Mouse (Mus musculus): Measurements from ENCODE around the gene Lin7a. TPM values are rescaled to one million over a fixed set of nuclear protein-coding genes. Genes with fewer than 3 reads are reported as not detected.
A peak's percentile ranks its signal among the peaks of the same experiment; 100 is the strongest.

The Lin7a gene
- polyA plus RNA-seq, 1 experiment from 2014 or later: 37.0 TPM

- no peak overlapping the region for H3K27ac ChIP-seq (replicated peaks; ENCODE audit: low read depth, low read length)
- H3K27me3 ChIP-seq (ENCODE audit: control insufficient read depth, insufficient read depth, low read length): no peaks in the 10 kb centered on the region
- no peaks in the 10 kb centered on the region for H3K9me3 ChIP-seq (ENCODE audit: control insufficient read depth, low read length)
- H3K4me1 ChIP-seq (ENCODE audit: control insufficient read depth, insufficient read depth, low read length): no peaks in the 10 kb centered on the region
- H3K4me3 ChIP-seq (replicated peaks; ENCODE audit: low read depth, low read length): no peak overlapping the region
- DNase-seq: no peak
- no peak overlapping the region for H3K9ac ChIP-seq (replicated peaks; ENCODE audit: low read length)
- ATAC-seq (ENCODE audit: low FRiP score, low TSS enrichment): no peak
- no peaks in the 10 kb centered on the region for H3K36me3 ChIP-seq (ENCODE audit: control insufficient read depth, insufficient read depth, low read length)
- 78% methylated on average over 2 of the region's 2 CpGs for WGBS
- no peak overlapping the region for H3K4me2 ChIP-seq (ENCODE audit: low read length)
Measured at GRCm38 (mm10) chr10:107316100-107316499, 44.6 kb downstream of the Lin7a start.

GRCm38 (mm10) chr10:107319648-107320047 lies 48.2 kb downstream of the Lin7a start:
- ATAC-seq (ENCODE audit: low FRiP score, low TSS enrichment) (no peak), DNase-seq (no peak)
- H3K4me3 ChIP-seq (replicated peaks; ENCODE audit: low read depth, low read length): no peak overlapping the region
- H3K4me2 ChIP-seq (ENCODE audit: low read length): no peak overlapping the region
- H3K27ac ChIP-seq (replicated peaks; ENCODE audit: low read depth, low read length): no peak overlapping the region
- no peaks in the 10 kb centered on the region for H3K27me3 ChIP-seq (ENCODE audit: control insufficient read depth, insufficient read depth, low read length)
- no peak overlapping the region for H3K9ac ChIP-seq (replicated peaks; ENCODE audit: low read length)
- 87% methylated on average over 2 of the region's 2 CpGs for WGBS
- no peaks in the 10 kb centered on the region for H3K36me3 ChIP-seq (ENCODE audit: control insufficient read depth, insufficient read depth, low read length)
- no peaks in the 10 kb centered on the region for H3K4me1 ChIP-seq (ENCODE audit: control insufficient read depth, insufficient read depth, low read length)
- H3K9me3 ChIP-seq (ENCODE audit: control insufficient read depth, low read length): no peaks in the 10 kb centered on the region

GRCm38 (mm10) chr10:107323865-107324264 lies 52.4 kb downstream of the Lin7a start:
- Histone ChIP-seq H3K4me1 (ENCODE audit: control insufficient read depth, insufficient read depth, low read length) (no peaks in the 10 kb centered on the region), H3K27ac (replicated peaks; ENCODE audit: low read depth, low read length) (no peak overlapping the region), H3K27me3 (ENCODE audit: control insufficient read depth, insufficient read depth, low read length) (no peaks in the 10 kb centered on the region), H3K9me3 (ENCODE audit: control insufficient read depth, low read length) (no peaks in the 10 kb centered on the region), H3K4me3 (replicated peaks; ENCODE audit: low read depth, low read length) (no peak overlapping the region), H3K4me2 (ENCODE audit: low read length) (no peak overlapping the region), H3K9ac (replicated peaks; ENCODE audit: low read length) (no peak overlapping the region), H3K36me3 (ENCODE audit: control insufficient read depth, insufficient read depth, low read length) (no peaks in the 10 kb centered on the region)
- DNase-seq: no peak
- WGBS: 97% methylated on average over 7 of the region's 7 CpGs
- ATAC-seq (ENCODE audit: low FRiP score, low TSS enrichment): no peak

- no peak overlapping the region for H3K4me2 ChIP-seq (ENCODE audit: low read length)
- 94% methylated on average over 5 of the region's 5 CpGs for WGBS
- no peaks in the 10 kb centered on the region for H3K4me1 ChIP-seq (ENCODE audit: control insufficient read depth, insufficient read depth, low read length)
- H3K27me3 ChIP-seq (ENCODE audit: control insufficient read depth, insufficient read depth, low read length): no peaks in the 10 kb centered on the region
- no peak overlapping the region for H3K4me3 ChIP-seq (replicated peaks; ENCODE audit: low read depth, low read length)
- no peak overlapping the region for H3K27ac ChIP-seq (replicated peaks; ENCODE audit: low read depth, low read length)
- no peak overlapping the region for H3K9ac ChIP-seq (replicated peaks; ENCODE audit: low read length)
- no peaks in the 10 kb centered on the region for H3K9me3 ChIP-seq (ENCODE audit: control insufficient read depth, low read length)
- DNase-seq: no peak
- no peaks in the 10 kb centered on the region for H3K36me3 ChIP-seq (ENCODE audit: control insufficient read depth, insufficient read depth, low read length)
- ATAC-seq (ENCODE audit: low FRiP score, low TSS enrichment): no peak
Measured at GRCm38 (mm10) chr10:107325558-107325957, 54.1 kb downstream of the Lin7a start.

GRCm38 (mm10) chr10:107339524-107339923 lies 68.0 kb downstream of the Lin7a start:
- DNase-seq: no peak
- no peak overlapping the region for H3K9ac ChIP-seq (replicated peaks; ENCODE audit: low read length)
- ATAC-seq (ENCODE audit: low FRiP score, low TSS enrichment): no peak
- H3K4me2 ChIP-seq (ENCODE audit: low read length): no peak overlapping the region
- H3K27ac ChIP-seq (replicated peaks; ENCODE audit: low read depth, low read length): no peak overlapping the region
- H3K4me1 ChIP-seq (ENCODE audit: control insufficient read depth, insufficient read depth, low read length): no peaks in the 10 kb centered on the region
- no peaks in the 10 kb centered on the region for H3K36me3 ChIP-seq (ENCODE audit: control insufficient read depth, insufficient read depth, low read length)
- no peaks in the 10 kb centered on the region for H3K27me3 ChIP-seq (ENCODE audit: control insufficient read depth, insufficient read depth, low read length)
- H3K9me3 ChIP-seq (ENCODE audit: control insufficient read depth, low read length): no peaks in the 10 kb centered on the region
- WGBS: 91% methylated on average over 3 of the region's 3 CpGs
- no peak overlapping the region for H3K4me3 ChIP-seq (replicated peaks; ENCODE audit: low read depth, low read length)

GRCm38 (mm10) chr10:107341151-107341550 lies 69.7 kb downstream of the Lin7a start:
- Histone ChIP-seq H3K4me2 (ENCODE audit: low read length) (no peak overlapping the region), H3K4me3 (replicated peaks; ENCODE audit: low read depth, low read length) (no peak overlapping the region), H3K9ac (replicated peaks; ENCODE audit: low read length) (no peak overlapping the region), H3K27me3 (ENCODE audit: control insufficient read depth, insufficient read depth, low read length) (no peaks in the 10 kb centered on the region), H3K27ac (replicated peaks; ENCODE audit: low read depth, low read length) (no peak overlapping the region), H3K4me1 (ENCODE audit: control insufficient read depth, insufficient read depth, low read length) (no peaks in the 10 kb centered on the region), H3K36me3 (ENCODE audit: control insufficient read depth, insufficient read depth, low read length) (no peaks in the 10 kb centered on the region), H3K9me3 (ENCODE audit: control insufficient read depth, low read length) (no peaks in the 10 kb centered on the region)
- DNase-seq (no peak), ATAC-seq (ENCODE audit: low FRiP score, low TSS enrichment) (no peak)
- WGBS: 84% methylated on average over 4 of the region's 4 CpGs

- H3K9ac ChIP-seq (replicated peaks; ENCODE audit: low read length): no peak overlapping the region
- no peak for ATAC-seq (ENCODE audit: low FRiP score, low TSS enrichment)
- H3K27ac ChIP-seq (replicated peaks; ENCODE audit: low read depth, low read length): no peak overlapping the region
- no peak overlapping the region for H3K4me2 ChIP-seq (ENCODE audit: low read length)
- no peaks in the 10 kb centered on the region for H3K4me1 ChIP-seq (ENCODE audit: control insufficient read depth, insufficient read depth, low read length)
- H3K9me3 ChIP-seq (ENCODE audit: control insufficient read depth, low read length): no peaks in the 10 kb centered on the region
- no peak for DNase-seq
- H3K27me3 ChIP-seq (ENCODE audit: control insufficient read depth, insufficient read depth, low read length): no peaks in the 10 kb centered on the region
- H3K4me3 ChIP-seq (replicated peaks; ENCODE audit: low read depth, low read length): no peak overlapping the region
- no peaks in the 10 kb centered on the region for H3K36me3 ChIP-seq (ENCODE audit: control insufficient read depth, insufficient read depth, low read length)
- WGBS: 77% methylated on average over 3 of the region's 3 CpGs
Measured at GRCm38 (mm10) chr10:107344200-107344599, 72.7 kb downstream of the Lin7a start.

GRCm38 (mm10) chr10:107347842-107348241 lies 76.4 kb downstream of the Lin7a start:
- H3K4me1 ChIP-seq (ENCODE audit: control insufficient read depth, insufficient read depth, low read length): no peaks in the 10 kb centered on the region; the same call in 1 of the 2 replicates
- no peak overlapping the region for H3K9ac ChIP-seq (replicated peaks; ENCODE audit: low read length)
- H3K4me3 ChIP-seq (replicated peaks; ENCODE audit: low read depth, low read length): no peak overlapping the region
- WGBS: 66% methylated on average over 3 of the region's 3 CpGs
- H3K27me3 ChIP-seq (ENCODE audit: control insufficient read depth, insufficient read depth, low read length): no peaks in the 10 kb centered on the region
- no peaks in the 10 kb centered on the region for H3K9me3 ChIP-seq (ENCODE audit: control insufficient read depth, low read length)
- ATAC-seq (ENCODE audit: low FRiP score, low TSS enrichment) (0 out of 2 replicates have a peak, but pooled peaks have one; percentile 37), DNase-seq (peak; percentile 9)
- H3K4me2 ChIP-seq (ENCODE audit: low read length): no peak overlapping the region
- H3K36me3 ChIP-seq (ENCODE audit: control insufficient read depth, insufficient read depth, low read length): no peaks in the 10 kb centered on the region
- H3K27ac ChIP-seq (replicated peaks; ENCODE audit: low read depth, low read length): no peak overlapping the region

- H3K9ac ChIP-seq (replicated peaks; ENCODE audit: low read length): no peak overlapping the region
- WGBS: 19% methylated on average over 6 of the region's 6 CpGs
- H3K4me3 ChIP-seq (replicated peaks; ENCODE audit: low read depth, low read length): no peak overlapping the region
- no peaks in the 10 kb centered on the region; the same call in 1 of the 2 replicates for H3K4me1 ChIP-seq (ENCODE audit: control insufficient read depth, insufficient read depth, low read length)
- peak; percentile 47 for DNase-seq
- no peaks in the 10 kb centered on the region for H3K36me3 ChIP-seq (ENCODE audit: control insufficient read depth, insufficient read depth, low read length)
- H3K27ac ChIP-seq (replicated peaks; ENCODE audit: low read depth, low read length): 0 out of 2 replicates have a peak overlapping the region, but pooled peaks have one; percentile 41
- no peak overlapping the region for H3K4me2 ChIP-seq (ENCODE audit: low read length)
- H3K27me3 ChIP-seq (ENCODE audit: control insufficient read depth, insufficient read depth, low read length): no peaks in the 10 kb centered on the region; the same call in 1 of the 2 replicates
- H3K9me3 ChIP-seq (ENCODE audit: control insufficient read depth, low read length): 0 out of 2 replicates have a peak, but pooled peaks cover 3% of the 10 kb centered on the region
- ATAC-seq (ENCODE audit: low FRiP score, low TSS enrichment): no peak
Measured at GRCm38 (mm10) chr10:107351696-107352485, 80.4 kb downstream of the Lin7a start.
